Mouse (Mus musculus) kidney, adult 2 months (tissue): ENCODE measurements at regions not wholly inside any gene's neighbourhood (a gene's known extent, or its start where the extent isn't known, plus 50 kb on each side); places are given as distances from the start of the nearest gene placed in this dataset.
"Not testable (repeated sequence)": the region's sequence is repeated elsewhere in the genome, so short reads cannot be mapped to it uniquely, and the experiment has no call there.

Experiments used
- DNase-seq: peaks from one replicate; pipeline ENCODE4 v3.0.0; 2021
- H3K27ac ChIP-seq: fragments of 200-500 bp; 2 replicates; pipeline ENCODE4 v1.5.1; 2012; ENCODE audit warnings: low read depth, low read length, control low read depth, inconsistent platforms; ENCODE audit not compliant: insufficient read depth
- H3K27me3 ChIP-seq: fragments of 200-500 bp; replicated peaks from 2 replicates; pipeline ENCODE4 v1.6.1; 2012; ENCODE audit warnings: mild to moderate bottlenecking, moderate library complexity, low read length, inconsistent platforms; ENCODE audit not compliant: control insufficient read depth, insufficient read depth
- H3K36me3 ChIP-seq: fragments of 200-500 bp; 2 replicates; pipeline ENCODE4 v1.6.1; 2012; ENCODE audit warnings: mild to moderate bottlenecking, moderate library complexity, low read length, inconsistent platforms; ENCODE audit not compliant: control insufficient read depth, insufficient read depth
- H3K4me1 ChIP-seq: fragments of 200-500 bp; 2 replicates; pipeline ENCODE4 v1.6.1; 2011; ENCODE audit warnings: low read length; ENCODE audit not compliant: control insufficient read depth, insufficient read depth
- H3K4me3 ChIP-seq: fragments of 200-500 bp; 2 replicates; pipeline ENCODE4 v1.5.1; 2011; ENCODE audit warnings: mild to moderate bottlenecking, low read depth, low read length, control low read depth; ENCODE audit not compliant: insufficient read depth
- CTCF ChIP-seq: fragments of 200-500 bp; conservative IDR thresholded peaks from 2 replicates; pipeline ENCODE4 v1.5.1; 2011; ENCODE audit warnings: low read depth, mild to moderate bottlenecking, control low read depth, low read length, moderate library complexity, mixed read lengths; ENCODE audit not compliant: insufficient read depth, insufficient read length
- POLR2A ChIP-seq: fragments of 200-500 bp; IDR thresholded peaks from one replicate; pipeline ENCODE4 v1.6.1; 2011; ENCODE audit warnings: low read depth, low read length, control low read depth
- WGBS: fragments of 180-500 bp; shearing (Covaris S2); methylation state at CpG from one replicate; pipeline ENCODE4 v1.1.7; 2018; 5-methylcytosine and 5-hydroxymethylcytosine counted together

DNA sequence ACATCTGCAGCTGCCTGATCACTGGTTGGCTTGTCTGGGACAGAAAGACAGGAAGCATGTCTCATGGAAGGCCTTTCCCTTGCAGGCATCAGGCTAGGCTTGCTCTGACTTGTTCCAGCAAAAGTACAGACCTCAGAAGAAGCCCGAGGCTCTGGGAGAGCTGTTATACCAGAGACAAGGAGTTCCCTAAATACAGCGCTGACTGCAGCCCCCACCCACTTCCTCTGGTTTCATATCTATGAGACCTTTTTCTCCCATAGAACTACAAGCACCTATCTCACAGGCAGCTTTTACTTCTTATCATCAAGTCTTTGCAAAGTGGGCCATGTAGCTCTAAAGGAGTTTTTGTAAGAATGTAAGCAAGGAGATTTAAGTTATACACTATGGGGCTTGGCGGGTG lies 312.2 kb upstream of the Vmn1r3 start:
- H3K4me1 ChIP-seq, H3K27ac ChIP-seq, H3K36me3 ChIP-seq, H3K27me3 ChIP-seq, DNase-seq, H3K4me3 ChIP-seq: not testable (repeated sequence)
- no CpG with 5 or more reads among the region's 3 CpGs for WGBS

DNA sequence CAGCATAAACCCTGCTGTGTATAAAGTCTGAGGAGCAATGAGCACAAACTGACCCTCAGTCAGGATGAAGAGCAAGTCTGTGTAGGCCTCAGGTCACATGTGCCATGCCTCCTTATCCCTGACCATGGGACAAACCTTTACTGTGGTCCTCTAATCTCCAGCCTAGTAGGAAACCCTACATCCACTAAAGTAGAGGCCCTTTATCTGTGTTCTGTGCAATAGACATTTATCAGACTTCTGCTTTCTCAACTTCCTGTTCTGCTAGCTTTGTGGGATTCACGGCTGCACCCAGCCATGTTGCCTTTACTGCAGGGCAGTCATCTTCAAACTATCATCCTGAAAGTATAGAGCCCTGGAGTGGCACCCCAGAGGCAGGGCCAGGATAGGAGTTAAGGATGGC lies 310.8 kb upstream of the Vmn1r3 start:
- DNase-seq, H3K27ac ChIP-seq, H3K36me3 ChIP-seq, H3K27me3 ChIP-seq, H3K4me1 ChIP-seq, H3K4me3 ChIP-seq: not testable (repeated sequence)
- WGBS: 66% methylated on average over 1 of the region's 1 CpGs

DNA sequence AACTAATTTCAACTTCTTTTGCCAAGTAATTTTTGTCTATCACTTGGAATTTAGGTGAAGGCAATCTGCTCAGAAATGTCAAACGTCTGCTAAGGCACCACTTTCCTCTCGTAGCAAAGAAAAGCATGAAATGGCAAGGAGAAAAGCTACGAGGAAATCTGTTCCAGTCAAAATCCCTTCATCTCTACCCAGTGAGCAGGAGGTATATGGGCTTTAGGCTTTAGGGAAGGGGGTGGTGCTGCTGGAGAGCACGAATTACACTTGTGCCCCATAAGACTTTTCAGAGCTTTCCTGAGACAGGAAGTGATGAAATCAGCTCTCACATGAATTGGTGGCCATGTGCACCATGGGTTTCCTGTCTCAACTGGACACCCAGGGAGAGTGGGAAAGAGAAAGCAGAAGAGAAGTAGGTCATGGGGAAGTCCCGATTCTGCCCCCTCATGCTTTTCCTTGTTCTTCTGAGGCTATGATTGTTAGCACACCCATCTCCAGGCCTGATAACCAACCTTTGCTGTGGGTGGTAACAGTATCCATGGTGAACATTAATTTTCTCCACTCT lies 309.0 kb upstream of the Vmn1r3 start:
- H3K27ac ChIP-seq, H3K27me3 ChIP-seq, DNase-seq, H3K4me1 ChIP-seq, H3K36me3 ChIP-seq, H3K4me3 ChIP-seq: not testable (repeated sequence)
- no CpG with 5 or more reads among the region's 5 CpGs for WGBS

DNA sequence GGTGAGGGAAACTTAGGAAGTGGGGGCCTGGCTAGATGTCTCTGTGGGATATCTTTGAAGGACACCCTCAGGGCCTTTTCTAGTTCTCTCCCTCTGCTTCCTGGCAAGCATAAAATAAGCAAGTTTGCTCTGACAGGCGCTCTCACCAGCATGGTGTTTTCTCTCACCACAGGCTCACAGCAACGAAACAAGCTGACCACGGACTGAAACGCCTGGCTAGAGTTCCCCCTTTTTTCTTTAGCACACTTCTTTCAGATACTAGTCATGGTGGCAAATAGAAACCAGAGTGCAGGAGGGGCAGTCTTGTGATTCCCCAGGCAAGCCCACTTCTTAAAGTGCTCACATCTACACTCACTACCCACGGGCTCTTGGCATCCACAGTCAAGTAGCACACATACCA lies 305.7 kb upstream of the Vmn1r3 start:
- not testable (repeated sequence) for H3K27me3 ChIP-seq, H3K36me3 ChIP-seq, DNase-seq, H3K4me3 ChIP-seq, H3K27ac ChIP-seq, H3K4me1 ChIP-seq
- whole genome bisulfite sequencing: no CpG with 5 or more reads among the region's 5 CpGs

DNA sequence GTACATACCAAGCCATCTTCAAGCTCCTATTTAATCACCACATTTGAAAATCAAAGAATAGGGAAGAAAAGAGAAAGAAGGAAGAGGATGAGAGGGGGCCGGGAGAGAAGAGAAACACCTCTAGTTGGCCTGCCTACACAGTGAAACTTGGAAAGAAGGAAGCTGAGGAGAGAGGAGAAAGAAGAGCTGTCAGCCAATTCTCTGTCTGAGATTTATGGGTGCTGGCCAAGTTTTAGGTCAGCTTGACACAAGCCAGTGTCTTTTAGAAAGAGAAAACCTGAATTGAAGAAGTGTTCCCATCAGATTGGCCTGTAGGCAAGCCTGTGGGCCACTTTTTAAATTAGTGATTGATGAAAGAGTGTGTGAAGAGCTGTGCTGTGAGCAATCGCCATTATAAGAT lies 296.9 kb upstream of the Vmn1r3 start:
- no peak for DNase-seq
- no peak overlapping the region for H3K4me3 ChIP-seq
- no peaks in the 10 kb centered on the region for H3K27me3 ChIP-seq

DNA sequence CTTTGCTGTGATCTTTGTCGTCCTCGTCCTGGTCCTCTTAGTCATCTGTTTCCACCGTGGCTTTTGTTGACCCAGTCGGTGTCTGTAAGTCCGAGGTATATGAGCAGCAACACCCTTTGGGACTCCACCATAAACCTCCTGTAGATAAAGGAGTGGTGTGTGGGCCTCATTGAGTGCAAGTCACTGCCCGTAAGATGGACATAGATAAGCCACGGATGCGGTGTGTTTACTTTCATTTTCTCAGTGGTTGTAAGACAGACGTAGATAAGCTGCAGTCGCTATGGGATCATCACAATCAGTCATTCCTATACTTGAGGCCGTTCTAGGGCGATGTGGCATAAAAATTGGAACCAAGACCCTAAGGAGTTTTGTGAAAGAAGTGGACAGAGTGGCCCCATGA lies 271.6 kb upstream of the Vmn1r3 start:
- Histone ChIP-seq H3K27ac (no peak overlapping the region), H3K4me1 (no peaks in the 10 kb centered on the region), H3K4me3 (no peak overlapping the region), H3K27me3 (no peaks in the 10 kb centered on the region), H3K36me3 (no peaks in the 10 kb centered on the region)
- DNase-seq: no peak
- WGBS: 95% methylated on average over 12 of the region's 12 CpGs
- TF ChIP-seq POLR2A (no peak), CTCF (no peak)

More for the DNA sequence above, 296.9 kb upstream of the Vmn1r3 start:
- Histone ChIP-seq H3K27ac (no peak overlapping the region), H3K4me1 (no peaks in the 10 kb centered on the region), H3K36me3 (no peaks in the 10 kb centered on the region)
- WGBS: 83% methylated on average over 2 of the region's 2 CpGs
- TF ChIP-seq POLR2A (no peak), CTCF (no peak)

DNA sequence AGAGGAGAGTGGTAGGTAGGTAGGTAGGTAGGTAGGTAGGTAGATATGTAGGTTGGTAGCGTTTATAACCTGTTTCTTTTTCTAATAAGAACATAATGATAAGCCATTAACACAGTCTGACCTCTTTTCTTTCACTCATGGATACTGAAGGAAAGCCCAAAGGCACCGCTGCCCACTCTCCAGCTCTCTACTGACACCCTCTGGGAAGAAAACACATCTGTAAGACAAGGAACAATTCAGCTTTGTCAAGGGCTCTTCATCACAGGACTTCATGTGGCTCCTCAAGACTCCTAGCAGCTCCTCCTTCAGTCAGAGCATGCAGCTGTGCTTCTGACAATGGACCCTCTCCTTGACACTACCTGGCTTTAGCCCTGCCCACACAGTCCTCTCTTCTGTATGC lies 252.2 kb upstream of the Vmn1r3 start:
- H3K36me3 ChIP-seq, H3K27me3 ChIP-seq, DNase-seq, H3K4me3 ChIP-seq, H3K4me1 ChIP-seq, H3K27ac ChIP-seq: not testable (repeated sequence)
- 83% methylated on average over 2 of the region's 2 CpGs for WGBS

DNA sequence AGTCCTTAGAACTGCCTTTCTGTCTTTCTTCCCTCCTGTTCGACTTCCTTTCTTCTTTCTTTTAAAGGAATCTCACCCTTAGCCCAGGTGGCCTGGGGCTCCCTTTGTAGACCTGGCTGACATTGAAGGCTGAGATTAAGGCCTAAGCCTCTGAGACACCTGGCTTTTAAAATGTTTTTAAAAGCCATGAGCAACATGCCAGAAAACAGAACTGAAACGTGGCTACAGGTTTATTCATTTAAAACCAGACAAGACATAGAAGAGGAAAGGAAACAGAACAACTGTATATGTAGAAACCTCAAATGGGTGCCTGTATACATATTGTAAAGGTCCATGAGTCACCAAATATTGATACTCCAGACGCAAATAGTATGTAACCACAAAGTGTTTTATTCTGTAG lies 242.8 kb upstream of the Vmn1r3 start:
- Histone ChIP-seq H3K27ac (no peak overlapping the region), H3K27me3 (no peaks in the 10 kb centered on the region), H3K36me3 (no peaks in the 10 kb centered on the region), H3K4me3 (no peak overlapping the region), H3K4me1 (no peaks in the 10 kb centered on the region)
- DNase-seq: no peak
- no peak for TF ChIP-seq POLR2A
- no peak for TF ChIP-seq CTCF
- 64% methylated on average over 3 of the region's 3 CpGs for WGBS
